In genomic region chr7:45798931-45799330, GRCm38 (mm10) we compare ENCODE assay signal across 8 mouse cellular contexts. TPM values are rescaled to one million over a fixed set of nuclear protein-coding genes. Genes with fewer than 3 reads are reported as not detected.
DNase-seq lines count a peak whose midpoint lies in the region; ATAC-seq and TF ChIP-seq lines count a peak whose summit lies in the region.
"Had no signal": no experiment of that assay in that cellular context is flagged by ENCODE, and none has a peak within 500 bp of the region (broad histone marks: within the 10 kb centered on the region; RNA-seq: fewer than 3 reads in every experiment).

No protein-coding gene starts in this region.

- WGBS in kidney, embryonic 15.5 days, result 59% methylated on average over 7 of the region's 7 CpGs
- WGBS in forebrain, embryonic 15.5 days, result 53% methylated on average over 7 of the region's 7 CpGs
- WGBS in liver, postnatal 0 days (ENCODE audit: insufficient replicate concordance), result 52% methylated on average over 7 of the region's 7 CpGs

- H3K9me3 ChIP-seq in kidney, embryonic 15.5 days (replicated peaks), result no peaks in the 10 kb centered on the region
- H3K9me3 ChIP-seq in MEL (replicated peaks; ENCODE audit: insufficient read depth, low read length), result no peaks in the 10 kb centered on the region
- H3K9me3 ChIP-seq in forebrain, embryonic 15.5 days, result no peaks in the 10 kb centered on the region
- no peaks in the 10 kb centered on the region for H3K9me3 ChIP-seq in liver, postnatal 0 days (ENCODE audit: low read length)

- peaks cover 34% of the 10 kb centered on the region for H3K4me1 ChIP-seq in kidney, embryonic 15.5 days
- peaks cover 9 to 13% of the 10 kb centered on the region in 2 experiments; a peak in 3 of 4 replicates for H3K4me1 ChIP-seq in MEL (ENCODE audit: control insufficient read depth in 1 of 2, insufficient read depth in 2 of 2, low read length in 2 of 2)
- H3K4me1 ChIP-seq in forebrain, embryonic 15.5 days, result peaks cover 25% of the 10 kb centered on the region
- H3K4me1 ChIP-seq in liver, postnatal 0 days (ENCODE audit: insufficient read depth), result peaks cover 26% of the 10 kb centered on the region

- TF ChIP-seq RAD21 in MEL (IDR thresholded peaks at IDR 0.05; ENCODE audit: low read depth, low read length), result no peak

- no peak for ATAC-seq in kidney, embryonic 15.5 days (replicated peaks; ENCODE audit: low FRiP score)
- no peak for ATAC-seq in forebrain, embryonic 15.5 days (replicated peaks)
- no peak for ATAC-seq in liver, postnatal 0 days

- no peak for TF ChIP-seq POLR2A in MEL (IDR thresholded peaks at IDR 0.05; ENCODE audit: control insufficient read depth in 1 of 2, insufficient read depth in 1 of 2, low read depth in 1 of 2, low read length in 2 of 2, poor library complexity in 1 of 2)

- no peak overlapping the region for H3K9ac ChIP-seq in kidney, embryonic 15.5 days
- H3K9ac ChIP-seq in MEL (ENCODE audit: control insufficient read depth, low read depth, low read length, poor library complexity, severe bottlenecking), result no peak overlapping the region
- H3K9ac ChIP-seq in forebrain, embryonic 15.5 days (replicated peaks), result no peak overlapping the region
- H3K9ac ChIP-seq in liver, postnatal 0 days (replicated peaks), result no peak overlapping the region

- DNase-seq in kidney, postnatal 36 days, result no peak
- DNase-seq in MEL (ENCODE audit: low read depth, low spot score), result peak; percentile 35
- no peak for DNase-seq in liver, postnatal 0 days
- no peak for DNase-seq in embryo, embryonic 11 days
- no peak for DNase-seq in spleen, postnatal 4 days (ENCODE audit: low spot score in 2 of 2)

- H3K27ac ChIP-seq in kidney, embryonic 15.5 days, result no peak overlapping the region
- H3K27ac ChIP-seq in MEL (ENCODE audit: control insufficient read depth, low read depth, low read length), result no peak overlapping the region
- H3K27ac ChIP-seq in forebrain, embryonic 15.5 days (replicated peaks), result no peak overlapping the region
- no peak overlapping the region for H3K27ac ChIP-seq in liver, postnatal 0 days (ENCODE audit: low read depth)

- TF ChIP-seq CTCF in MEL (IDR thresholded peaks at IDR 0.05 in 2 of 3, conservative IDR thresholded peaks at IDR 0.05 in 1 of 3; ENCODE audit: control insufficient read depth in 1 of 3, insufficient read depth in 1 of 3, low read depth in 2 of 3, low read length in 3 of 3, poor library complexity in 1 of 3, severe bottlenecking in 1 of 3), result no peak
- TF ChIP-seq CTCF in liver, postnatal 0 days (IDR thresholded peaks at IDR 0.05; ENCODE audit: low read depth), result no peak

- peak overlapping the region; percentile 93 for H3K4me2 ChIP-seq in kidney, embryonic 15.5 days
- H3K4me2 ChIP-seq in forebrain, embryonic 15.5 days (replicated peaks), result no peak overlapping the region
- H3K4me2 ChIP-seq in liver, postnatal 0 days (ENCODE audit: low read depth, low read length), result peak overlapping the region; percentile 75; the same call in 1 of the 2 replicates

- no peak for TF ChIP-seq EP300 in MEL (IDR thresholded peaks at IDR 0.05; ENCODE audit: low read depth in 1 of 2, low read length in 2 of 2)
- no peak for TF ChIP-seq EP300 in liver, postnatal 0 days (IDR thresholded peaks at IDR 0.05; ENCODE audit: low read depth)

- H3K27me3 ChIP-seq in kidney, embryonic 15.5 days, result peaks cover 32% of the 10 kb centered on the region
- no peaks in the 10 kb centered on the region for H3K27me3 ChIP-seq in MEL (ENCODE audit: control insufficient read depth in 1 of 2, insufficient read depth in 2 of 2, low read length in 2 of 2)
- H3K27me3 ChIP-seq in forebrain, embryonic 15.5 days, result peaks cover 4% of the 10 kb centered on the region; the same call in 1 of the 2 replicates
- H3K27me3 ChIP-seq in liver, postnatal 0 days (ENCODE audit: insufficient read depth, low read length), result peaks cover 48% of the 10 kb centered on the region

- peak overlapping the region; percentile 52 for H3K4me3 ChIP-seq in kidney, embryonic 15.5 days (replicated peaks)
- H3K4me3 ChIP-seq in MEL (ENCODE audit: control insufficient read depth in 1 of 2, insufficient read depth in 1 of 2, low read depth in 2 of 2, low read length in 2 of 2), result no peak overlapping the region
- peak overlapping the region; percentile 18; the same call in 1 of the 2 replicates for H3K4me3 ChIP-seq in forebrain, embryonic 15.5 days
- H3K4me3 ChIP-seq in liver, postnatal 0 days (ENCODE audit: low read depth, low read length), result peak overlapping the region; percentile 49; the same call in 1 of the 2 replicates

- peaks cover 12% of the 10 kb centered on the region for H3K36me3 ChIP-seq in kidney, embryonic 15.5 days
- peaks cover 0 to 4% of the 10 kb centered on the region in 2 experiments; a peak in 1 of 4 replicates for H3K36me3 ChIP-seq in MEL (ENCODE audit: control insufficient read depth in 1 of 2, insufficient read depth in 2 of 2, low read length in 2 of 2)
- H3K36me3 ChIP-seq in forebrain, embryonic 15.5 days, result peaks cover 64% of the 10 kb centered on the region
- no peaks in the 10 kb centered on the region for H3K36me3 ChIP-seq in liver, postnatal 0 days (replicated peaks; ENCODE audit: insufficient read depth, low read length)

- H3K79me2 ChIP-seq in MEL (ENCODE audit: control insufficient read depth, insufficient read depth, low read length, poor library complexity), result no peaks in the 10 kb centered on the region; the same call in 1 of the 2 replicates

TF ChIP-seq in MEL, 35 proteins besides CTCF, POLR2A, EP300 and RAD21:
- TF ChIP-seq USF1 (IDR thresholded peaks at IDR 0.05; ENCODE audit: low read depth, low read length), result peak; percentile 75
- TF ChIP-seq SIN3A (IDR thresholded peaks at IDR 0.05; ENCODE audit: low read length), result no peak
- TF ChIP-seq CHD1 (IDR thresholded peaks at IDR 0.05; ENCODE audit: low read depth, low read length), result no peak
- no peak for TF ChIP-seq MAZ (IDR thresholded peaks at IDR 0.05; ENCODE audit: low read depth, low read length)

RNA-seq across cellular contexts. Expression of gene Sult2b1, which starts 14.5 kb away (rescaled TPM):
- 2.8 and 3.2 TPM in 2 replicates for polyA plus RNA-seq in kidney, embryonic 15.5 days (2015; fragmentation: Nextera tagmentation; extraction: Ambion mirVana)
- 0.08 and 0.16 TPM in 2 replicates for total RNA-seq in MEL (2012; rRNA removed)
- polyA plus RNA-seq in MEL (2012; ENCODE audit: insufficient read depth in 1 of 2, insufficient read length in 2 of 2, low read depth in 1 of 2, low replicate concordance in 2 of 2, missing spikeins in 1 of 2), result under 1 TPM in 1 of 2 experiments, not detected in 1; 0.47 TPM
- 6.0 and 7.6 TPM in 2 replicates for polyA plus RNA-seq in forebrain, embryonic 15.5 days (2015; fragmentation: Nextera tagmentation; extraction: Ambion mirVana)
- polyA plus RNA-seq in liver, postnatal 0 days (2015; fragmentation: Nextera tagmentation; extraction: Ambion mirVana), result 0.26 and 0.38 TPM in 2 replicates
- total RNA-seq: gastrocnemius, adult 8-10 months had no signal

RNA-seq across cellular contexts. Expression of gene Lmtk3, which starts 15.4 kb away (rescaled TPM):
- polyA plus RNA-seq in kidney, embryonic 15.5 days (2015; fragmentation: Nextera tagmentation; extraction: Ambion mirVana), result 2.5 and 3.1 TPM in 2 replicates
- 0.03 and 0.04 TPM in 2 replicates for total RNA-seq in MEL (2012; rRNA removed)
- polyA plus RNA-seq in MEL (2012; ENCODE audit: insufficient read depth in 1 of 2, insufficient read length in 2 of 2, low read depth in 1 of 2, low replicate concordance in 2 of 2, missing spikeins in 1 of 2), result under 1 TPM in 1 of 2 experiments, not detected in 1; 0.40 TPM
- 21.7 and 22.9 TPM in 2 replicates for polyA plus RNA-seq in forebrain, embryonic 15.5 days (2015; fragmentation: Nextera tagmentation; extraction: Ambion mirVana)
- polyA plus RNA-seq in liver, postnatal 0 days (2015; fragmentation: Nextera tagmentation; extraction: Ambion mirVana), result not detected in 2 replicates
- total RNA-seq: gastrocnemius, adult 8-10 months had no signal

RNA-seq across cellular contexts. Expression of gene Cyth2, which starts 15.4 kb away (rescaled TPM):
- 130 and 132 TPM in 2 replicates for polyA plus RNA-seq in kidney, embryonic 15.5 days (2015; fragmentation: Nextera tagmentation; extraction: Ambion mirVana)
- 42.6 and 52.9 TPM in 2 replicates for total RNA-seq in MEL (2012; rRNA removed)
- polyA plus RNA-seq in MEL (2012; ENCODE audit: insufficient read depth in 1 of 2, insufficient read length in 2 of 2, low read depth in 1 of 2, low replicate concordance in 2 of 2, missing spikeins in 1 of 2), result 10 to 100 TPM in 1 of 2 experiments, not detected in 1; 92.2 TPM
- 376 and 383 TPM in 2 replicates for polyA plus RNA-seq in forebrain, embryonic 15.5 days (2015; fragmentation: Nextera tagmentation; extraction: Ambion mirVana)
- polyA plus RNA-seq in liver, postnatal 0 days (2015; fragmentation: Nextera tagmentation; extraction: Ambion mirVana), result 21.4 and 24.2 TPM in 2 replicates

RNA-seq across cellular contexts. Expression of gene Kcnj14, which starts 25.7 kb away (rescaled TPM):
- 1.4 and 1.6 TPM in 2 replicates for polyA plus RNA-seq in kidney, embryonic 15.5 days (2015; fragmentation: Nextera tagmentation; extraction: Ambion mirVana)
- 0.39 and 0.46 TPM in 2 replicates for total RNA-seq in MEL (2012; rRNA removed)
- 1 to 10 TPM in 1 of 2 experiments, not detected in 1; 1.3 TPM for polyA plus RNA-seq in MEL (2012; ENCODE audit: insufficient read depth in 1 of 2, insufficient read length in 2 of 2, low read depth in 1 of 2, low replicate concordance in 2 of 2, missing spikeins in 1 of 2)
- polyA plus RNA-seq in forebrain, embryonic 15.5 days (2015; fragmentation: Nextera tagmentation; extraction: Ambion mirVana), result 0.55 and 0.98 TPM in 2 replicates
- 0.11 and 0.32 TPM in 2 replicates for polyA plus RNA-seq in liver, postnatal 0 days (2015; fragmentation: Nextera tagmentation; extraction: Ambion mirVana)

RNA-seq across cellular contexts. Expression of gene Grwd1, which starts 31.8 kb away (rescaled TPM):
- 82.5 and 86.3 TPM in 2 replicates for polyA plus RNA-seq in kidney, embryonic 15.5 days (2015; fragmentation: Nextera tagmentation; extraction: Ambion mirVana)
- total RNA-seq in MEL (2012; rRNA removed), result 132 and 173 TPM in 2 replicates
- polyA plus RNA-seq in MEL (2012; ENCODE audit: insufficient read depth in 1 of 2, insufficient read length in 2 of 2, low read depth in 1 of 2, low replicate concordance in 2 of 2, missing spikeins in 1 of 2), result 100 to 1,000 TPM in 1 of 2 experiments, 10 to 100 TPM in 1; 82.2 to 108 TPM
- 46.8 and 46.9 TPM in 2 replicates for polyA plus RNA-seq in forebrain, embryonic 15.5 days (2015; fragmentation: Nextera tagmentation; extraction: Ambion mirVana)
- 18.3 and 19.3 TPM in 2 replicates for polyA plus RNA-seq in liver, postnatal 0 days (2015; fragmentation: Nextera tagmentation; extraction: Ambion mirVana)

Comparison
In these comparisons a context has a peak if more than half of its experiments do, and no peak if none do; other contexts are left out.
1. H3K4me3 ChIP-seq: peak in kidney, embryonic 15.5 days (single experiment), forebrain, embryonic 15.5 days (single experiment) and liver, postnatal 0 days (single experiment); none in MEL (0 of 2).